Mouse (Mus musculus): ENCODE measurements around the gene Hist1h2af. TPM values are rescaled to one million over a fixed set of nuclear protein-coding genes. Genes with fewer than 3 reads are reported as not detected.
A peak's percentile ranks its signal among the peaks of the same experiment; 100 is the strongest.
"Not testable (repeated sequence)": the region's sequence is repeated elsewhere in the genome, so short reads cannot be mapped to it uniquely, and the experiment has no call there.

The Hist1h2af gene
- polyA plus RNA-seq, 1 experiment = 68.8 TPM

- not testable (repeated sequence) for H3K4me1 ChIP-seq (ENCODE audit: control insufficient read depth, insufficient read depth, low read length); H3K9me3 ChIP-seq (replicated peaks; ENCODE audit: control insufficient read depth, insufficient read depth, low read length, poor library complexity, severe bottlenecking); H3K36me3 ChIP-seq (ENCODE audit: control insufficient read depth, insufficient read depth, low read length, poor library complexity, severe bottlenecking); H3K27me3 ChIP-seq (ENCODE audit: control insufficient read depth, insufficient read depth, low read length, poor library complexity, severe bottlenecking)
- H3K27ac ChIP-seq (ENCODE audit: insufficient read depth, low read length) = peak within 1 kb of the TSS; percentile 99
- TF ChIP-seq EP300 (IDR thresholded peaks at IDR 0.05; ENCODE audit: insufficient read depth, low read depth, low read length) (0 out of 2 replicates have a peak, but pooled peaks have one; percentile 56), POLR2A (IDR thresholded peaks at IDR 0.05; ENCODE audit: insufficient read depth, low read length) (peak; percentile 97)
- peak within 1 kb of the TSS; percentile 99 for H3K9ac ChIP-seq (ENCODE audit: low read depth, poor library complexity, severe bottlenecking)
- peak within 1 kb of the TSS; percentile 75 for H3K4me3 ChIP-seq (ENCODE audit: low read depth, low read length)
These were observed 1.7 kb downstream of the Hist1h2af start, which contains the start of gene Hist1h3g for GRCm38 (mm10) chr13:23535137-23536075. Hist1h3g (plus strand) TSS chr13:23535422.

GRCm38 (mm10) chr13:23536076-23536822 lies 2.5 kb downstream of the Hist1h2af start:
- Histone ChIP-seq H3K36me3 (ENCODE audit: control insufficient read depth, insufficient read depth, low read length, poor library complexity, severe bottlenecking) (no peaks in the 10 kb centered on the region), H3K4me1 (ENCODE audit: control insufficient read depth, insufficient read depth, low read length) (peaks cover 1% of the 10 kb centered on the region), H3K9ac (ENCODE audit: low read depth, poor library complexity, severe bottlenecking) (peak overlapping the region; percentile 86), H3K9me3 (replicated peaks; ENCODE audit: control insufficient read depth, insufficient read depth, low read length, poor library complexity, severe bottlenecking) (no peaks in the 10 kb centered on the region), H3K27me3 (ENCODE audit: control insufficient read depth, insufficient read depth, low read length, poor library complexity, severe bottlenecking) (no peaks in the 10 kb centered on the region), H3K4me3 (ENCODE audit: low read depth, low read length) (peak overlapping the region; percentile 18; the same call in 1 of the 2 replicates), H3K27ac (ENCODE audit: insufficient read depth, low read length) (peak overlapping the region; percentile 75)
- no peak for TF ChIP-seq POLR2A (IDR thresholded peaks at IDR 0.05; ENCODE audit: insufficient read depth, low read length)

GRCm38 (mm10) chr13:23537006-23537710 lies 3.5 kb downstream of the Hist1h2af start:
- no peaks in the 10 kb centered on the region for H3K36me3 ChIP-seq (ENCODE audit: control insufficient read depth, insufficient read depth, low read length, poor library complexity, severe bottlenecking)
- H3K4me1 ChIP-seq (ENCODE audit: control insufficient read depth, insufficient read depth, low read length) = peaks cover 1% of the 10 kb centered on the region
- no peaks in the 10 kb centered on the region for H3K27me3 ChIP-seq (ENCODE audit: control insufficient read depth, insufficient read depth, low read length, poor library complexity, severe bottlenecking)
- H3K9ac ChIP-seq (ENCODE audit: low read depth, poor library complexity, severe bottlenecking) = peak overlapping the region; percentile 40; the same call in 1 of the 2 replicates
- H3K9me3 ChIP-seq (replicated peaks; ENCODE audit: control insufficient read depth, insufficient read depth, low read length, poor library complexity, severe bottlenecking) = no peaks in the 10 kb centered on the region
- no peak overlapping the region for H3K4me3 ChIP-seq (ENCODE audit: low read depth, low read length)
- TF ChIP-seq EP300 (IDR thresholded peaks at IDR 0.05; ENCODE audit: insufficient read depth, low read depth, low read length) (no peak), POLR2A (IDR thresholded peaks at IDR 0.05; ENCODE audit: insufficient read depth, low read length) (no peak), CTCF (IDR thresholded peaks at IDR 0.05; ENCODE audit: low read depth, low read length) (no peak)
- H3K27ac ChIP-seq (ENCODE audit: insufficient read depth, low read length) = no peak overlapping the region

- Histone ChIP-seq H3K9me3 (replicated peaks; ENCODE audit: control insufficient read depth, insufficient read depth, low read length, poor library complexity, severe bottlenecking) (no peaks in the 10 kb centered on the region), H3K9ac (ENCODE audit: low read depth, poor library complexity, severe bottlenecking) (no peak overlapping the region), H3K4me1 (ENCODE audit: control insufficient read depth, insufficient read depth, low read length) (peaks cover 1% of the 10 kb centered on the region), H3K27ac (ENCODE audit: insufficient read depth, low read length) (no peak overlapping the region), H3K27me3 (ENCODE audit: control insufficient read depth, insufficient read depth, low read length, poor library complexity, severe bottlenecking) (no peaks in the 10 kb centered on the region), H3K4me3 (ENCODE audit: low read depth, low read length) (no peak overlapping the region), H3K36me3 (ENCODE audit: control insufficient read depth, insufficient read depth, low read length, poor library complexity, severe bottlenecking) (no peaks in the 10 kb centered on the region)
- TF ChIP-seq POLR2A (IDR thresholded peaks at IDR 0.05; ENCODE audit: insufficient read depth, low read length) (no peak), CTCF (IDR thresholded peaks at IDR 0.05; ENCODE audit: low read depth, low read length) (no peak), EP300 (IDR thresholded peaks at IDR 0.05; ENCODE audit: insufficient read depth, low read depth, low read length) (no peak)
These were observed 4.5 kb downstream of the Hist1h2af start for GRCm38 (mm10) chr13:23538249-23538648.

DNA sequence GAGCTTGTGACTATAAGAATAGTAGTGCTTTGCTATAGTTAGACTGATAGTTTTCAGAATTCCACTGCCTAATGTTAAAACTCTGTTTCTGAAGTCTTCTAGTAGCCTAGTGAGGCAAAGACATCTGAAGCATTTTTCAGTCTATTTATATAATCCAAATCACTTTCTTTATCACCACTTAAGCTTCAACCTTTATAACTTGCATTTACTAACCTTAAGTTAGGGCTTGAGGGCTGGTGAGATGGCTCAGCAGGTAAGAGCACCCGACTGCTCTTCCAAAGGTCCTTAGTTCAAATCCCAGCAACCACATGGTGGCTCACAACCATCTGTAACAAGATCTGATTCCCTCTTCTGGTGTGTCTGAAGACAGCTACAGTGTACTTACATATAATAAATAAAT lies 6.1 kb downstream of the Hist1h2af start:
- not testable (repeated sequence) for H3K27me3 ChIP-seq (ENCODE audit: control insufficient read depth, insufficient read depth, low read length, poor library complexity, severe bottlenecking); H3K9me3 ChIP-seq (replicated peaks; ENCODE audit: control insufficient read depth, insufficient read depth, low read length, poor library complexity, severe bottlenecking); H3K9ac ChIP-seq (ENCODE audit: low read depth, poor library complexity, severe bottlenecking); H3K27ac ChIP-seq (ENCODE audit: insufficient read depth, low read length); H3K4me1 ChIP-seq (ENCODE audit: control insufficient read depth, insufficient read depth, low read length); H3K36me3 ChIP-seq (ENCODE audit: control insufficient read depth, insufficient read depth, low read length, poor library complexity, severe bottlenecking); H3K4me3 ChIP-seq (ENCODE audit: low read depth, low read length)
